Mouse (Mus musculus): ENCODE results near the gene Serpina3k.
"Not testable (repeated sequence)": the region's sequence is repeated elsewhere in the genome, so short reads cannot be mapped to it uniquely, and the experiment has no call there.

Gene Serpina3k

GRCm38 (mm10) chr12:104388477-104388876 lies 50.2 kb downstream of the Serpina3k start:
- no peak for DNase-seq (ENCODE audit: low read depth, low spot score)

GRCm38 (mm10) chr12:104391057-104391456 lies 52.8 kb downstream of the Serpina3k start:
- not testable (repeated sequence) for DNase-seq (ENCODE audit: low read depth, low spot score)

Measured in retina, postnatal 7 days (tissue).